Mouse (Mus musculus) liver, postnatal 0 days (tissue): ENCODE measurements around the gene Mctp1.

Experiments
- CTCF ChIP-seq: sonication (generic); IDR thresholded peaks from 2 replicates; pipeline ENCODE4 v1.5.1; 2016; ENCODE audit warnings: antibody characterized with exemption, low read depth
- EP300 ChIP-seq: IDR thresholded peaks from 2 replicates; pipeline ENCODE4 v1.6.1; 2016; ENCODE audit warnings: antibody characterized with exemption, low read depth, mild to moderate bottlenecking

DNA sequence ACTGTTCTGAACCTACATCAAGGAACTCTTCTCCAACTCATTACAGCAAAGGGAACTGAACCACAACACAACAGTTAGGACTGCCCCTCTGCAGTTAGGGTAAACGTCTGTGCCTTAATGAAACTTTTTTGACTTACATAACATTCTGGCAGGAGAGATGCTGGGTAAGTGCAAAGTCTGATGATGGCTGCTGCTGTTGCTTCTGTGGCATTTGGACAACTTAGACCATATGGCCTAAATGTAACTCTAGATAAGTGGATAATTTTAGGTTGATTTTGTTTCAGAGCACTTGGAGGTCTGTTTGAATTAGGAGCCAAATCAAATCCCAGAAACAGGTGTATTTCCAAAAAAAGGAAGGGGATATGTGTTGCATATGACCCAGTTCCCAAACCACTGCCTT lies 470.0 kb downstream of the Mctp1 start:
- TF ChIP-seq EP300 (no peak), CTCF (no peak)
